Mouse (Mus musculus) small intestine, adult 2 months (tissue): ENCODE data around the gene Pgm1.

Experiments
- CTCF ChIP-seq: fragments of 200-500 bp; IDR thresholded peaks from 2 replicates; pipeline ENCODE4 v1.5.1; 2012; ENCODE audit warnings: low read depth, mild to moderate bottlenecking, control low read depth, inconsistent platforms, low read length, moderate library complexity, mixed read lengths; ENCODE audit not compliant: insufficient replicate concordance, insufficient read length; ENCODE audit errors: extremely low read depth
- POLR2A ChIP-seq: fragments of 200-500 bp; IDR thresholded peaks from 2 replicates; pipeline ENCODE4 v1.6.1; 2012; ENCODE audit warnings: low read depth, mild to moderate bottlenecking, control low read depth, inconsistent platforms, low read length, moderate library complexity

GRCm38 (mm10) chr4:99985631-99986030, 56.4 kb downstream of the Pgm1 start:
- TF ChIP-seq POLR2A (no peak), CTCF (no peak)
